8 mouse cellular contexts compared by ENCODE assay signal in genomic region chr1:86313772-86314125, GRCm38 (mm10). TPM values are rescaled to one million over a fixed set of nuclear protein-coding genes. Genes with fewer than 3 reads are reported as not detected.
A peak's percentile ranks its signal among the peaks of the same experiment; 100 is the strongest.
DNase-seq lines count a peak whose midpoint lies in the region; ATAC-seq lines count a peak whose summit lies in the region.

No protein-coding gene starts in this region.

- 0 out of 2 replicates have a peak overlapping the region, but pooled peaks have one; percentile 4 for H3K4me2 ChIP-seq in intestine, embryonic 16.5 days (ENCODE audit: low read depth, low read length)

- H3K9me3 ChIP-seq in intestine, embryonic 16.5 days (ENCODE audit: control insufficient read depth, low read length), result no peaks in the 10 kb centered on the region

- ATAC-seq in intestine, embryonic 16.5 days, result no peak

- 24% methylated on average over 15 of the region's 15 CpGs for WGBS in intestine, embryonic 16.5 days

- H3K9ac ChIP-seq in intestine, embryonic 16.5 days (ENCODE audit: low read depth, low read length), result no peak overlapping the region

- peak; percentile 16 for DNase-seq in embryo, embryonic 11 days
- no peak for DNase-seq in embryo, embryonic 10 days (ENCODE audit: low spot score)
- peak; percentile 72 for DNase-seq in testis, postnatal 10 days (ENCODE audit: low spot score)
- no peak for DNase-seq in testis, postnatal 14 days (ENCODE audit: low spot score)
- peak; percentile 21 for DNase-seq in naive thymus-derived CD4-positive, alpha-beta T cell, adult 2 months (ENCODE audit: low read depth)
- DNase-seq in ovary, postnatal 14 days (ENCODE audit: low spot score), result no peak
- no peak for DNase-seq in left cerebral cortex, adult 8-10 months (ENCODE audit: low spot score in 2 of 2)

- no peaks in the 10 kb centered on the region for H3K36me3 ChIP-seq in intestine, embryonic 16.5 days (ENCODE audit: control insufficient read depth, insufficient read depth, low read length)

- peaks cover 5% of the 10 kb centered on the region; the same call in 1 of the 2 replicates for H3K4me1 ChIP-seq in intestine, embryonic 16.5 days (ENCODE audit: control insufficient read depth, insufficient read depth, low read length)

- no peaks in the 10 kb centered on the region for H3K27me3 ChIP-seq in intestine, embryonic 16.5 days (replicated peaks; ENCODE audit: control insufficient read depth, insufficient read depth, low read length)

- no peak overlapping the region for H3K4me3 ChIP-seq in intestine, embryonic 16.5 days (ENCODE audit: low read length)

- no peak overlapping the region for H3K27ac ChIP-seq in intestine, embryonic 16.5 days (ENCODE audit: low read length)

RNA-seq across cellular contexts. Expression of gene B3gnt7, which starts 11.1 kb away (rescaled TPM):
- 5.3 and 6.7 TPM in 2 replicates for polyA plus RNA-seq in intestine, embryonic 16.5 days (2015; fragmentation: Nextera tagmentation; extraction: Ambion mirVana)
- total RNA-seq in left cerebral cortex, adult 8-10 months (2022), result 1 to 10 TPM in 3 of 4 experiments, under 1 TPM in 1; 0.72 to 1.4 (median 1.2) TPM

RNA-seq across cellular contexts. Expression of gene Ncl, which starts 45.5 kb away (rescaled TPM):
- 355 and 416 TPM in 2 replicates for polyA plus RNA-seq in intestine, embryonic 16.5 days (2015; fragmentation: Nextera tagmentation; extraction: Ambion mirVana)
- 100 to 1,000 TPM; 151 to 166 (median 164) TPM for total RNA-seq in left cerebral cortex, adult 8-10 months (2022)

Comparison
In these comparisons a context has a peak if more than half of its experiments do, and no peak if none do; other contexts are left out.
1. DNase-seq: peak in embryo, embryonic 11 days (single experiment), testis, postnatal 10 days (single experiment) and naive thymus-derived CD4-positive, alpha-beta T cell, adult 2 months (single experiment); none in embryo, embryonic 10 days (single experiment), testis, postnatal 14 days (single experiment), ovary, postnatal 14 days (single experiment) and left cerebral cortex, adult 8-10 months (0 of 2).